Mouse (Mus musculus): Measurements from ENCODE around the gene Mtif2.
A peak's percentile ranks its signal among the peaks of the same experiment; 100 is the strongest.

The Mtif2 gene

GRCm38 (mm10) chr11:29560452-29560851, 34.2 kb downstream of the Mtif2 start:
- no peak for DNase-seq

GRCm38 (mm10) chr11:29560990-29561389, 34.8 kb downstream of the Mtif2 start:
- DNase-seq, result no peak

GRCm38 (mm10) chr11:29563406-29563805, 37.2 kb downstream of the Mtif2 start:
- no peak for DNase-seq

GRCm38 (mm10) chr11:29571536-29571935, 45.3 kb downstream of the Mtif2 start:
- no peak for DNase-seq

GRCm38 (mm10) chr11:29572656-29573055, 46.4 kb downstream of the Mtif2 start:
- DNase-seq, result no peak

- DNase-seq, result peak; percentile 17
These were observed 53.4 kb downstream of the Mtif2 start for GRCm38 (mm10) chr11:29579610-29580009.

All from lung, postnatal 36 days (tissue).